Mouse (Mus musculus) kidney, adult 2 months (tissue): ENCODE results near the gene Rsg1. TPM values are rescaled to one million over a fixed set of nuclear protein-coding genes. Genes with fewer than 3 reads are reported as not detected.

Experiments used
- DNase-seq: peaks from one replicate; pipeline ENCODE4 v3.0.0; 2021
- H3K27ac ChIP-seq: fragments of 200-500 bp; 2 replicates; pipeline ENCODE4 v1.5.1; 2012; ENCODE audit warnings: low read depth, low read length, control low read depth, inconsistent platforms; ENCODE audit not compliant: insufficient read depth
- H3K27me3 ChIP-seq: fragments of 200-500 bp; replicated peaks from 2 replicates; pipeline ENCODE4 v1.6.1; 2012; ENCODE audit warnings: mild to moderate bottlenecking, moderate library complexity, low read length, inconsistent platforms; ENCODE audit not compliant: control insufficient read depth, insufficient read depth
- H3K36me3 ChIP-seq: fragments of 200-500 bp; 2 replicates; pipeline ENCODE4 v1.6.1; 2012; ENCODE audit warnings: mild to moderate bottlenecking, moderate library complexity, low read length, inconsistent platforms; ENCODE audit not compliant: control insufficient read depth, insufficient read depth
- H3K4me1 ChIP-seq: fragments of 200-500 bp; 2 replicates; pipeline ENCODE4 v1.6.1; 2011; ENCODE audit warnings: low read length; ENCODE audit not compliant: control insufficient read depth, insufficient read depth
- H3K4me3 ChIP-seq: fragments of 200-500 bp; 2 replicates; pipeline ENCODE4 v1.5.1; 2011; ENCODE audit warnings: mild to moderate bottlenecking, low read depth, low read length, control low read depth; ENCODE audit not compliant: insufficient read depth
- CTCF ChIP-seq: fragments of 200-500 bp; conservative IDR thresholded peaks from 2 replicates; pipeline ENCODE4 v1.5.1; 2011; ENCODE audit warnings: low read depth, mild to moderate bottlenecking, control low read depth, low read length, moderate library complexity, mixed read lengths; ENCODE audit not compliant: insufficient read depth, insufficient read length
- POLR2A ChIP-seq: fragments of 200-500 bp; IDR thresholded peaks from one replicate; pipeline ENCODE4 v1.6.1; 2011; ENCODE audit warnings: low read depth, low read length, control low read depth
- WGBS: fragments of 180-500 bp; shearing (Covaris S2); methylation state at CpG from one replicate; pipeline ENCODE4 v1.1.7; 2018; 5-methylcytosine and 5-hydroxymethylcytosine counted together
- polyA plus RNA-seq: library from polyadenylated mRNA; depleted of rRNA; stranded (reverse); fragments of >200 nt; gene quantifications from 2 replicates; pipeline ENCODE4 v1.2.3, GENCODE M21; 2012; rRNA removed

The Rsg1 gene
- 1.2 and 1.6 TPM in 2 replicates for polyA plus RNA-seq

- no peaks in the 10 kb centered on the region for H3K36me3 ChIP-seq
- H3K4me3 ChIP-seq: peak within 1 kb of the TSS; percentile 62
- 1% methylated on average over 24 of the region's 24 CpGs for WGBS
- no peak within 1 kb of the TSS; the same call in 1 of the 2 replicates for H3K27ac ChIP-seq
- TF ChIP-seq CTCF (no peak), POLR2A (no peak)
- DNase-seq: peak; percentile 97
- no peaks in the 10 kb centered on the region for H3K27me3 ChIP-seq
- H3K4me1 ChIP-seq: no peaks in the 10 kb centered on the region
These were observed at the start of gene Rsg1 for GRCm38 (mm10) chr4:141213770-141214336. Gene Rsg1, plus strand, starts transcription at chr4:141213956.

- 64% methylated on average over 8 of the region's 8 CpGs for WGBS
- no peak for DNase-seq
- TF ChIP-seq CTCF (no peak), POLR2A (no peak)
- Histone ChIP-seq H3K4me3 (no peak overlapping the region), H3K27ac (no peak overlapping the region), H3K36me3 (no peaks in the 10 kb centered on the region), H3K27me3 (no peaks in the 10 kb centered on the region), H3K4me1 (peaks cover 8% of the 10 kb centered on the region; the same call in 1 of the 2 replicates)
These were observed 47.9 kb upstream of the Rsg1 start for GRCm38 (mm10) chr4:141165744-141166292.

GRCm38 (mm10) chr4:141167156-141167555 lies 46.6 kb upstream of the Rsg1 start:
- H3K4me1 ChIP-seq: peaks cover 8% of the 10 kb centered on the region; the same call in 1 of the 2 replicates
- H3K4me3 ChIP-seq: no peak overlapping the region
- H3K27me3 ChIP-seq: no peaks in the 10 kb centered on the region
- no peak overlapping the region for H3K27ac ChIP-seq
- DNase-seq: no peak
- H3K36me3 ChIP-seq: no peaks in the 10 kb centered on the region
- TF ChIP-seq POLR2A: no peak
- no peak for TF ChIP-seq CTCF
- WGBS: 97% methylated on average over 3 of the region's 3 CpGs

GRCm38 (mm10) chr4:141172121-141172520 lies 41.6 kb upstream of the Rsg1 start:
- H3K27me3 ChIP-seq: no peaks in the 10 kb centered on the region
- TF ChIP-seq POLR2A: no peak
- no peak for TF ChIP-seq CTCF
- no peak overlapping the region for H3K27ac ChIP-seq
- peaks cover 4% of the 10 kb centered on the region; the same call in 1 of the 2 replicates for H3K4me1 ChIP-seq
- no peak for DNase-seq
- no peak overlapping the region for H3K4me3 ChIP-seq
- whole genome bisulfite sequencing: 94% methylated on average over 8 of the region's 8 CpGs
- H3K36me3 ChIP-seq: peaks cover 1% of the 10 kb centered on the region; the same call in 1 of the 2 replicates

GRCm38 (mm10) chr4:141175783-141176182 lies 38.0 kb upstream of the Rsg1 start:
- Histone ChIP-seq H3K36me3 (peaks cover 1% of the 10 kb centered on the region; the same call in 1 of the 2 replicates), H3K4me1 (peaks cover 7% of the 10 kb centered on the region; the same call in 1 of the 2 replicates), H3K27me3 (no peaks in the 10 kb centered on the region), H3K4me3 (no peak overlapping the region), H3K27ac (no peak overlapping the region)
- TF ChIP-seq POLR2A: no peak
- no peak for TF ChIP-seq CTCF
- 80% methylated on average over 5 of the region's 5 CpGs for WGBS
- DNase-seq: no peak

- H3K4me3 ChIP-seq: no peak overlapping the region
- H3K27me3 ChIP-seq: no peaks in the 10 kb centered on the region
- WGBS: 69% methylated on average over 10 of the region's 10 CpGs
- no peak for DNase-seq
- no peak overlapping the region for H3K27ac ChIP-seq
- peaks cover 7% of the 10 kb centered on the region; the same call in 1 of the 2 replicates for H3K4me1 ChIP-seq
- TF ChIP-seq CTCF (no peak), POLR2A (no peak)
- peaks cover 1% of the 10 kb centered on the region; the same call in 1 of the 2 replicates for H3K36me3 ChIP-seq
These were observed 37.4 kb upstream of the Rsg1 start for GRCm38 (mm10) chr4:141176328-141176838.

- H3K36me3 ChIP-seq: no peaks in the 10 kb centered on the region; the same call in 1 of the 2 replicates
- H3K27me3 ChIP-seq: no peaks in the 10 kb centered on the region
- WGBS: 82% methylated on average over 4 of the region's 4 CpGs
- DNase-seq: no peak
- no peak overlapping the region for H3K27ac ChIP-seq
- no peak overlapping the region for H3K4me3 ChIP-seq
- H3K4me1 ChIP-seq: peaks cover 7% of the 10 kb centered on the region; the same call in 1 of the 2 replicates
- TF ChIP-seq POLR2A (no peak), CTCF (no peak)
These were observed 35.3 kb upstream of the Rsg1 start for GRCm38 (mm10) chr4:141178500-141178899.
